Mouse (Mus musculus) G1E (cell line): ENCODE measurements around the gene Celf1.

Source experiments
- CTCF ChIP-seq: IDR thresholded peaks from 2 replicates; pipeline ENCODE4 v1.5.1; 2012; ENCODE audit warnings: low read depth, low read length, inconsistent platforms, mixed read lengths
- GATA2 ChIP-seq: IDR thresholded peaks from 2 replicates; pipeline ENCODE4 v1.6.1; 2012; ENCODE audit warnings: low read depth, low read length, inconsistent platforms, borderline replicate concordance

DNA sequence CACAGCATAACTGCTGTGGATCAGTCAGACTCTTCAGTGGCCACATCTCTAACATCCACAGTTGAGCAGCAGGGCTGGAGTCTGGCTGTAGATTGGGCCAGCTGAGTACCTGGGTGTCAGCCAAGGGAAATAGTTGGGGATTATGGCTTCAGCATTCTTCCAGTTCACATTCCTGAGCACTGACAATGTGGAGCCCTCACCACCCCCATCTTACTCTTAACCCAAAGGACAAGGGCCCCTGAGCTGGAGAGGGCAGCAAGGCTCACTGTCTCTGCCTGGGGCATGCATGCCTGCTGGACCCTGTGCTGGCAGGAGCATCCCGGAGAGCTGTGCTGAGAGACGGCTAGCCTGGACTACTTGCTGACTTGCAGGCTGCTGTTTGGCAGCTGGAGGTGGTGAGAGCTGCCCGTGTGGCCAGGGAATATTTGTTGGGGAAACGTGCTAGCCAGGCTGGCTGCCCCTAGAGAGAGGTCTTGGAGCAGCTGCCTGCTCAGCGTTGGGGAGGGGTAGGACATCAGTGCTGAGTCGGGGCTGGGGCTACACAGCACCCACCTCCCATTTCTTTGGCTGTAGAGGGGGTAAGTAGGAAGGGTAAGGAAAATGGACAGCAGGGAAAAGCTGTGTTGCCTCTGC is 121.8 kb downstream of the Celf1 start:
- TF ChIP-seq CTCF (no peak), GATA2 (no peak)
